Mouse (Mus musculus): ENCODE data around the gene Vps45. TPM values are rescaled to one million over a fixed set of nuclear protein-coding genes. Genes with fewer than 3 reads are reported as not detected.
A peak's percentile ranks its signal among the peaks of the same experiment; 100 is the strongest.

Gene Vps45
- polyA plus RNA-seq, 1 experiment from 2014 or later: 20.4 TPM

- H3K27ac ChIP-seq (ENCODE audit: low read depth, low read length): peak overlapping the region; percentile 99
- peaks cover 22% of the 10 kb centered on the region for H3K36me3 ChIP-seq (ENCODE audit: control insufficient read depth, insufficient read depth, low read length)
- H3K27me3 ChIP-seq (ENCODE audit: control insufficient read depth, insufficient read depth, low read length): no peaks in the 10 kb centered on the region
- peak overlapping the region; percentile 99 for H3K9ac ChIP-seq (ENCODE audit: low read depth, low read length)
- WGBS (ENCODE audit: insufficient replicate concordance): 1% methylated on average over 49 of the region's 51 CpGs
- H3K4me1 ChIP-seq (ENCODE audit: control insufficient read depth, insufficient read depth, low read length): peaks cover 50% of the 10 kb centered on the region
- H3K4me2 ChIP-seq: peak overlapping the region; percentile 89
- H3K4me3 ChIP-seq (ENCODE audit: low read depth, low read length): peak overlapping the region; percentile 75
- no peaks in the 10 kb centered on the region for H3K9me3 ChIP-seq (replicated peaks; ENCODE audit: control insufficient read depth, low read length)
- peak; percentile 11; the same call in 1 of the 2 replicates for ATAC-seq (replicated peaks; ENCODE audit: insufficient number of reproducible peaks, low FRiP score, low TSS enrichment)
These were observed 63.1 kb downstream of the Vps45 start for GRCm38 (mm10) chr3:95994975-95995801.

- WGBS (ENCODE audit: insufficient replicate concordance): 5% methylated on average over 6 of the region's 6 CpGs
- no peaks in the 10 kb centered on the region for H3K27me3 ChIP-seq (ENCODE audit: control insufficient read depth, insufficient read depth, low read length)
- peak overlapping the region; percentile 99 for H3K9ac ChIP-seq (ENCODE audit: low read depth, low read length)
- peak overlapping the region; percentile 99 for H3K27ac ChIP-seq (ENCODE audit: low read depth, low read length)
- H3K4me1 ChIP-seq (ENCODE audit: control insufficient read depth, insufficient read depth, low read length): peaks cover 48% of the 10 kb centered on the region
- H3K9me3 ChIP-seq (replicated peaks; ENCODE audit: control insufficient read depth, low read length): no peaks in the 10 kb centered on the region
- peak overlapping the region; percentile 75 for H3K4me3 ChIP-seq (ENCODE audit: low read depth, low read length)
- peaks cover 23% of the 10 kb centered on the region for H3K36me3 ChIP-seq (ENCODE audit: control insufficient read depth, insufficient read depth, low read length)
- ATAC-seq (replicated peaks; ENCODE audit: insufficient number of reproducible peaks, low FRiP score, low TSS enrichment): no peak
- H3K4me2 ChIP-seq: peak overlapping the region; percentile 89
These were observed 63.9 kb downstream of the Vps45 start for GRCm38 (mm10) chr3:95994381-95994846.

GRCm38 (mm10) chr3:95993881-95994280 lies 64.4 kb downstream of the Vps45 start:
- peak overlapping the region; percentile 89 for H3K4me2 ChIP-seq
- H3K27me3 ChIP-seq (ENCODE audit: control insufficient read depth, insufficient read depth, low read length): no peaks in the 10 kb centered on the region
- H3K4me1 ChIP-seq (ENCODE audit: control insufficient read depth, insufficient read depth, low read length): peaks cover 51% of the 10 kb centered on the region
- H3K9me3 ChIP-seq (replicated peaks; ENCODE audit: control insufficient read depth, low read length): no peaks in the 10 kb centered on the region
- H3K27ac ChIP-seq (ENCODE audit: low read depth, low read length): peak overlapping the region; percentile 99
- peak overlapping the region; percentile 75 for H3K4me3 ChIP-seq (ENCODE audit: low read depth, low read length)
- 9% methylated on average over 4 of the region's 4 CpGs for WGBS (ENCODE audit: insufficient replicate concordance)
- peak overlapping the region; percentile 99 for H3K9ac ChIP-seq (ENCODE audit: low read depth, low read length)
- ATAC-seq (replicated peaks; ENCODE audit: insufficient number of reproducible peaks, low FRiP score, low TSS enrichment): no peak
- H3K36me3 ChIP-seq (ENCODE audit: control insufficient read depth, insufficient read depth, low read length): peaks cover 28% of the 10 kb centered on the region

GRCm38 (mm10) chr3:95992990-95993603 lies 65.2 kb downstream of the Vps45 start:
- H3K4me3 ChIP-seq (ENCODE audit: low read depth, low read length): peak overlapping the region; percentile 75
- H3K27me3 ChIP-seq (ENCODE audit: control insufficient read depth, insufficient read depth, low read length): no peaks in the 10 kb centered on the region
- peak overlapping the region; percentile 99 for H3K27ac ChIP-seq (ENCODE audit: low read depth, low read length)
- peaks cover 53% of the 10 kb centered on the region for H3K4me1 ChIP-seq (ENCODE audit: control insufficient read depth, insufficient read depth, low read length)
- no peaks in the 10 kb centered on the region for H3K9me3 ChIP-seq (replicated peaks; ENCODE audit: control insufficient read depth, low read length)
- peak overlapping the region; percentile 89 for H3K4me2 ChIP-seq
- peak overlapping the region; percentile 99 for H3K9ac ChIP-seq (ENCODE audit: low read depth, low read length)
- no peak for ATAC-seq (replicated peaks; ENCODE audit: insufficient number of reproducible peaks, low FRiP score, low TSS enrichment)
- peaks cover 33% of the 10 kb centered on the region for H3K36me3 ChIP-seq (ENCODE audit: control insufficient read depth, insufficient read depth, low read length)
- WGBS (ENCODE audit: insufficient replicate concordance): 21% methylated on average over 5 of the region's 5 CpGs

GRCm38 (mm10) chr3:95990413-95990941 lies 67.8 kb downstream of the Vps45 start:
- no peak overlapping the region for H3K9ac ChIP-seq (ENCODE audit: low read depth, low read length)
- peak overlapping the region; percentile 38; the same call in 1 of the 2 replicates for H3K27ac ChIP-seq (ENCODE audit: low read depth, low read length)
- no peak overlapping the region for H3K4me3 ChIP-seq (ENCODE audit: low read depth, low read length)
- H3K4me1 ChIP-seq (ENCODE audit: control insufficient read depth, insufficient read depth, low read length): peaks cover 64% of the 10 kb centered on the region
- H3K4me2 ChIP-seq: no peak overlapping the region
- WGBS (ENCODE audit: insufficient replicate concordance): 76% methylated on average over 12 of the region's 12 CpGs
- no peak for ATAC-seq (replicated peaks; ENCODE audit: insufficient number of reproducible peaks, low FRiP score, low TSS enrichment)
- H3K9me3 ChIP-seq (replicated peaks; ENCODE audit: control insufficient read depth, low read length): no peaks in the 10 kb centered on the region
- H3K27me3 ChIP-seq (ENCODE audit: control insufficient read depth, insufficient read depth, low read length): no peaks in the 10 kb centered on the region
- peaks cover 33% of the 10 kb centered on the region for H3K36me3 ChIP-seq (ENCODE audit: control insufficient read depth, insufficient read depth, low read length)

- Histone ChIP-seq H3K27me3 (ENCODE audit: control insufficient read depth, insufficient read depth, low read length) (no peaks in the 10 kb centered on the region), H3K9me3 (replicated peaks; ENCODE audit: control insufficient read depth, low read length) (no peaks in the 10 kb centered on the region), H3K4me1 (ENCODE audit: control insufficient read depth, insufficient read depth, low read length) (peaks cover 70% of the 10 kb centered on the region), H3K27ac (ENCODE audit: low read depth, low read length) (peak overlapping the region; percentile 54), H3K36me3 (ENCODE audit: control insufficient read depth, insufficient read depth, low read length) (peaks cover 33% of the 10 kb centered on the region), H3K4me3 (ENCODE audit: low read depth, low read length) (no peak overlapping the region), H3K9ac (ENCODE audit: low read depth, low read length) (peak overlapping the region; percentile 6; the same call in 1 of the 2 replicates), H3K4me2 (no peak overlapping the region)
- 70% methylated on average over 10 of the region's 10 CpGs for WGBS (ENCODE audit: insufficient replicate concordance)
- ATAC-seq (replicated peaks; ENCODE audit: insufficient number of reproducible peaks, low FRiP score, low TSS enrichment): no peak
These were observed 69.3 kb downstream of the Vps45 start for GRCm38 (mm10) chr3:95988969-95989368.

- H3K9ac ChIP-seq (ENCODE audit: low read depth, low read length): no peak overlapping the region
- H3K4me3 ChIP-seq (ENCODE audit: low read depth, low read length): no peak overlapping the region
- 100% methylated on average over 1 of the region's 1 CpGs for WGBS (ENCODE audit: insufficient replicate concordance)
- no peak overlapping the region for H3K27ac ChIP-seq (ENCODE audit: low read depth, low read length)
- H3K27me3 ChIP-seq (ENCODE audit: control insufficient read depth, insufficient read depth, low read length): no peaks in the 10 kb centered on the region
- H3K36me3 ChIP-seq (ENCODE audit: control insufficient read depth, insufficient read depth, low read length): peaks cover 33% of the 10 kb centered on the region
- H3K4me1 ChIP-seq (ENCODE audit: control insufficient read depth, insufficient read depth, low read length): peaks cover 62% of the 10 kb centered on the region
- no peak overlapping the region for H3K4me2 ChIP-seq
- no peaks in the 10 kb centered on the region for H3K9me3 ChIP-seq (replicated peaks; ENCODE audit: control insufficient read depth, low read length)
- no peak for ATAC-seq (replicated peaks; ENCODE audit: insufficient number of reproducible peaks, low FRiP score, low TSS enrichment)
These were observed 70.1 kb downstream of the Vps45 start for GRCm38 (mm10) chr3:95988138-95988537.

GRCm38 (mm10) chr3:95987386-95988110 lies 70.7 kb downstream of the Vps45 start:
- 61% methylated on average over 6 of the region's 6 CpGs for WGBS (ENCODE audit: insufficient replicate concordance)
- Histone ChIP-seq H3K27me3 (ENCODE audit: control insufficient read depth, insufficient read depth, low read length) (no peaks in the 10 kb centered on the region), H3K4me3 (ENCODE audit: low read depth, low read length) (no peak overlapping the region), H3K36me3 (ENCODE audit: control insufficient read depth, insufficient read depth, low read length) (peaks cover 33% of the 10 kb centered on the region), H3K27ac (ENCODE audit: low read depth, low read length) (peak overlapping the region; percentile 36), H3K9ac (ENCODE audit: low read depth, low read length) (no peak overlapping the region), H3K9me3 (replicated peaks; ENCODE audit: control insufficient read depth, low read length) (no peaks in the 10 kb centered on the region), H3K4me1 (ENCODE audit: control insufficient read depth, insufficient read depth, low read length) (peaks cover 58% of the 10 kb centered on the region), H3K4me2 (no peak overlapping the region)
- no peak for ATAC-seq (replicated peaks; ENCODE audit: insufficient number of reproducible peaks, low FRiP score, low TSS enrichment)

Measured in heart, embryonic 11.5 days (tissue).